Mouse (Mus musculus): ENCODE results near the gene Cdc42ep2. TPM values are rescaled to one million over a fixed set of nuclear protein-coding genes. Genes with fewer than 3 reads are reported as not detected.

Gene Cdc42ep2
- polyA plus RNA-seq, 1 experiment, result not detected

- H3K4me3 ChIP-seq (ENCODE audit: insufficient read depth, low read depth, low read length), result no peak overlapping the region
- 44% methylated on average over 21 of the region's 21 CpGs for WGBS
- H3K27ac ChIP-seq (ENCODE audit: insufficient read depth, low read depth, low read length), result no peak overlapping the region
- TF ChIP-seq CTCF (IDR thresholded peaks at IDR 0.05; ENCODE audit: insufficient read depth, low read depth, low read length), result no peak
- TF ChIP-seq POLR2A (IDR thresholded peaks at IDR 0.05; ENCODE audit: insufficient read depth, low read depth, low read length), result no peak
- peaks cover 16% of the 10 kb centered on the region for H3K4me1 ChIP-seq (ENCODE audit: control insufficient read depth, insufficient read depth, low read length)
Observed at GRCm38 (mm10) chr19:5937095-5937835, 12.6 kb upstream of the Cdc42ep2 start.

- H3K4me3 ChIP-seq (ENCODE audit: insufficient read depth, low read depth, low read length), result no peak overlapping the region
- H3K27ac ChIP-seq (ENCODE audit: insufficient read depth, low read depth, low read length), result no peak overlapping the region
- peaks cover 16% of the 10 kb centered on the region for H3K4me1 ChIP-seq (ENCODE audit: control insufficient read depth, insufficient read depth, low read length)
- no peak for TF ChIP-seq POLR2A (IDR thresholded peaks at IDR 0.05; ENCODE audit: insufficient read depth, low read depth, low read length)
- no peak for TF ChIP-seq CTCF (IDR thresholded peaks at IDR 0.05; ENCODE audit: insufficient read depth, low read depth, low read length)
- 71% methylated on average over 5 of the region's 5 CpGs for WGBS
Observed at GRCm38 (mm10) chr19:5935691-5936090, 11.1 kb upstream of the Cdc42ep2 start.

GRCm38 (mm10) chr19:5935266-5935665, 10.7 kb upstream of the Cdc42ep2 start:
- Histone ChIP-seq H3K27ac (ENCODE audit: insufficient read depth, low read depth, low read length) (no peak overlapping the region), H3K4me1 (ENCODE audit: control insufficient read depth, insufficient read depth, low read length) (peaks cover 16% of the 10 kb centered on the region), H3K4me3 (ENCODE audit: insufficient read depth, low read depth, low read length) (no peak overlapping the region)
- TF ChIP-seq POLR2A (IDR thresholded peaks at IDR 0.05; ENCODE audit: insufficient read depth, low read depth, low read length) (no peak), CTCF (IDR thresholded peaks at IDR 0.05; ENCODE audit: insufficient read depth, low read depth, low read length) (no peak)
- WGBS, result 79% methylated on average over 3 of the region's 3 CpGs

- Histone ChIP-seq H3K27ac (ENCODE audit: insufficient read depth, low read depth, low read length) (no peak overlapping the region), H3K4me1 (ENCODE audit: control insufficient read depth, insufficient read depth, low read length) (peaks cover 2% of the 10 kb centered on the region), H3K4me3 (ENCODE audit: insufficient read depth, low read depth, low read length) (no peak overlapping the region)
- 57% methylated on average over 14 of the region's 14 CpGs for WGBS
- no peak for TF ChIP-seq POLR2A (IDR thresholded peaks at IDR 0.05; ENCODE audit: insufficient read depth, low read depth, low read length)
- TF ChIP-seq CTCF (IDR thresholded peaks at IDR 0.05; ENCODE audit: insufficient read depth, low read depth, low read length), result no peak
Observed at GRCm38 (mm10) chr19:5929634-5930596, 5.3 kb upstream of the Cdc42ep2 start.

GRCm38 (mm10) chr19:5928546-5928945, 3.9 kb upstream of the Cdc42ep2 start:
- Histone ChIP-seq H3K4me3 (ENCODE audit: insufficient read depth, low read depth, low read length) (no peak overlapping the region), H3K27ac (ENCODE audit: insufficient read depth, low read depth, low read length) (no peak overlapping the region), H3K4me1 (ENCODE audit: control insufficient read depth, insufficient read depth, low read length) (peaks cover 9% of the 10 kb centered on the region)
- 76% methylated on average over 3 of the region's 3 CpGs for WGBS
- no peak for TF ChIP-seq POLR2A (IDR thresholded peaks at IDR 0.05; ENCODE audit: insufficient read depth, low read depth, low read length)
- no peak for TF ChIP-seq CTCF (IDR thresholded peaks at IDR 0.05; ENCODE audit: insufficient read depth, low read depth, low read length)

- H3K4me1 ChIP-seq (ENCODE audit: control insufficient read depth, insufficient read depth, low read length), result peaks cover 9% of the 10 kb centered on the region
- no peak overlapping the region for H3K4me3 ChIP-seq (ENCODE audit: insufficient read depth, low read depth, low read length)
- TF ChIP-seq CTCF (IDR thresholded peaks at IDR 0.05; ENCODE audit: insufficient read depth, low read depth, low read length) (no peak), POLR2A (IDR thresholded peaks at IDR 0.05; ENCODE audit: insufficient read depth, low read depth, low read length) (no peak)
- no peak overlapping the region for H3K27ac ChIP-seq (ENCODE audit: insufficient read depth, low read depth, low read length)
- WGBS, result 79% methylated on average over 6 of the region's 6 CpGs
Observed at GRCm38 (mm10) chr19:5928104-5928503, 3.5 kb upstream of the Cdc42ep2 start.

GRCm38 (mm10) chr19:5927532-5927931, 2.9 kb upstream of the Cdc42ep2 start:
- 83% methylated on average over 8 of the region's 8 CpGs for WGBS
- no peak overlapping the region for H3K4me3 ChIP-seq (ENCODE audit: insufficient read depth, low read depth, low read length)
- peaks cover 9% of the 10 kb centered on the region for H3K4me1 ChIP-seq (ENCODE audit: control insufficient read depth, insufficient read depth, low read length)
- TF ChIP-seq CTCF (IDR thresholded peaks at IDR 0.05; ENCODE audit: insufficient read depth, low read depth, low read length) (no peak), POLR2A (IDR thresholded peaks at IDR 0.05; ENCODE audit: insufficient read depth, low read depth, low read length) (no peak)
- no peak overlapping the region for H3K27ac ChIP-seq (ENCODE audit: insufficient read depth, low read depth, low read length)

GRCm38 (mm10) chr19:5927026-5927425, 2.4 kb upstream of the Cdc42ep2 start:
- Histone ChIP-seq H3K27ac (ENCODE audit: insufficient read depth, low read depth, low read length) (no peak overlapping the region), H3K4me3 (ENCODE audit: insufficient read depth, low read depth, low read length) (no peak overlapping the region), H3K4me1 (ENCODE audit: control insufficient read depth, insufficient read depth, low read length) (peaks cover 9% of the 10 kb centered on the region)
- WGBS, result 76% methylated on average over 11 of the region's 11 CpGs
- TF ChIP-seq POLR2A (IDR thresholded peaks at IDR 0.05; ENCODE audit: insufficient read depth, low read depth, low read length) (no peak), CTCF (IDR thresholded peaks at IDR 0.05; ENCODE audit: insufficient read depth, low read depth, low read length) (no peak)
